Mouse (Mus musculus) heart, adult 18-20 months (tissue): ENCODE results near the gene Ramp1. TPM values are rescaled to one million over a fixed set of nuclear protein-coding genes. Genes with fewer than 3 reads are reported as not detected.

Experiments
- DNase-seq, 2 experiments: peaks; one replicate each; pipeline ENCODE4 v3.0.0; 2021 to 2022; ENCODE audit warnings: mixed read lengths in 1 of 2
- total RNA-seq, 2 experiments: library from RNA; stranded (reverse); gene quantifications; 2 replicates each; pipeline ENCODE4 v1.2.3; 2021

Ramp1 gene
- total RNA-seq, 2 experiments from 2014 or later: 7.3 to 7.8 TPM

DNA sequence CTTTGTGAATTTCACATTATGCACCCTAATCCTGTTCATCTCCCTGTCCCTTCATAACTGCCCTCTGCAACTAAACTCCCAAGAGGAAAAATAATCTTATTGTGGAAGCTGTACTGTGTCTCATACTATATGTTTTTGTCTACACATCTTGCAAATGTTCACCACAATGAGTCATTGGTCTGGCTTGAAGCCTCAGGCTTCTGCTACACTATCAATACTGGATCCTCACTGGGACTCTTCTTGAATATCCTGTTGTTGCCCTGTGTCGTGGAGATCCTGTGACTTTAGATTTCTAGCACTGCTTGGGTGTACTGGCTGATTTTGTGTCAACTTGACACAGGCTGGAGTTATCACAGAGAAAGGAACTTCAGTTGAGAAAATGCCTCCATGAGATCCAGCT is 60.2 kb downstream of the Ramp1 start:
- no peak for DNase-seq

DNA sequence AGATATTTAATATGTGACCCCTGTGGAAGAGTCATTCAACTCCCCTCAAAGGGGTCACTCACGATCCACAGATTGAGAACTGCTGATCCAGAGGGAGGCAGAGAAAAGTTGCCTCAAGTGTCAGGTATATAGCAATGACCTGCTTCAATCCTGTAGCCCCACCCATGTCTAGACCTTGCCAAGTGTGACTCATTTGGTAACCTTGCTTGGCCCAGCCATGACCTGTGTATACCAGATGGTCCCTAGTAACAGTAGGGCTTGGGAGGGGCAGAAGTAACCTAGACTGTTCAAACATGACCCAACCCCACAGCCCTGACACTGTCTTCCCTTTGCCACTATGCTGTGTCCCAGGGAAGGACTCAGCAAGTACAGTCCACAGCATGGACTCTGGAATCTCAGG is 61.1 kb downstream of the Ramp1 start:
- peak in 1 of 2 experiments; percentile 26 for DNase-seq

DNA sequence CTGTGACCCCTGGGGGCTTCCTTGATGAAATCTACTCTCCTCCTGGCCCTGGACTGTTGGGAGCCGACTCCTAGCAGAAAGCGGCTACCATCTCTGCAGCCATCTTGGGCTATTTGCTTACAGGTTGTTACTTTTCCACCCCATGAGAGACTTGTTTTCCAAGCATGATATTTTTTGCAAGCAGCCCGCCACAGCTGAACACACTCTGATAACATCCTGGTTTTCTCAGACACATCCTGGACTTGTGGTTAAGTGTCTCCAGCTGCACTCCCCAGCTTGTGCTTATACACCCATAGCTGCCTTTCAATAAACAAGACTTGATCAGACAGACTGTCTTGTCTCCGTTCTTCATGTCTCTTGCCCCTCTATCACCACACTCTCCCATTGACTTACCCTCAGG is 61.6 kb downstream of the Ramp1 start:
- no peak for DNase-seq

DNA sequence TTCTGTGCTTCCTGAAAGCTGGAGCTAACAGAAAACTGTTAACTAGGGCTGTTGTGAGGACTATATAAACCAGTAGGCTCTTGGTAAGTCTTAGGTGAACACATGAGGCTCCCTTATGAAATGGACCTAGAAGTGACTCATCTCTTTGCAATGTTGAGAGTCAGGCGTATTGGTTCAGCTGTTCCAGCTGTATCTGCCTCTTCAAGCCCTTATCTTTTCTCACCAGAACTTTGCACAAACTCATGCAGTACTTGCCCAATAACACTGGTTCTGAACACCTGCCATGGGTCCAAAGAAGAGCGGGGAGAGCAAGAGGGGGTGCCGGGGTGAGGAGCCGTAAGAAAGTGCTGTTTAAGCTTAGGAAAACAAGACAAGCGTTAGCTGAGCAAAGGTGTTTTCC is 68.6 kb downstream of the Ramp1 start:
- peak in 1 of 2 experiments; percentile 33 for DNase-seq

DNA sequence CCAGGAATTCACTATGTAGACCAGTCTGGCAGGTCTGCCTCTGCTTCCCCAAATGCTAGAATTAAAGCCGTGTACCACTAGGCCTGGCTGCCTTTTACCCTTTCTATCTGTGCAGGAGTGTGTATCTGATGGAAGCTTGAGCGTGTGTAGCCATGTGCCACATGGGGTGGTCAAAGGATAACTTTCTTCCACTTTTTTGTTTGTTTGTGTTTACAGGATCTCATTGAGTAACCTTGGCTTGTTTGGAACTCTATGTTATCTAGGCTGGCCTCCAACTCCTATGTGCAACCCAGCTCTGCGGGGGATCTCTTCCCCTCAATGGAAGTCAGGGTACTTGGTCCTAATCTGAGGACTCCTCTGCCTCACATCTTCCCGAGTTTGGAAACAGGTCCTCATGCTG is 69.3 kb downstream of the Ramp1 start:
- DNase-seq: no peak

DNA sequence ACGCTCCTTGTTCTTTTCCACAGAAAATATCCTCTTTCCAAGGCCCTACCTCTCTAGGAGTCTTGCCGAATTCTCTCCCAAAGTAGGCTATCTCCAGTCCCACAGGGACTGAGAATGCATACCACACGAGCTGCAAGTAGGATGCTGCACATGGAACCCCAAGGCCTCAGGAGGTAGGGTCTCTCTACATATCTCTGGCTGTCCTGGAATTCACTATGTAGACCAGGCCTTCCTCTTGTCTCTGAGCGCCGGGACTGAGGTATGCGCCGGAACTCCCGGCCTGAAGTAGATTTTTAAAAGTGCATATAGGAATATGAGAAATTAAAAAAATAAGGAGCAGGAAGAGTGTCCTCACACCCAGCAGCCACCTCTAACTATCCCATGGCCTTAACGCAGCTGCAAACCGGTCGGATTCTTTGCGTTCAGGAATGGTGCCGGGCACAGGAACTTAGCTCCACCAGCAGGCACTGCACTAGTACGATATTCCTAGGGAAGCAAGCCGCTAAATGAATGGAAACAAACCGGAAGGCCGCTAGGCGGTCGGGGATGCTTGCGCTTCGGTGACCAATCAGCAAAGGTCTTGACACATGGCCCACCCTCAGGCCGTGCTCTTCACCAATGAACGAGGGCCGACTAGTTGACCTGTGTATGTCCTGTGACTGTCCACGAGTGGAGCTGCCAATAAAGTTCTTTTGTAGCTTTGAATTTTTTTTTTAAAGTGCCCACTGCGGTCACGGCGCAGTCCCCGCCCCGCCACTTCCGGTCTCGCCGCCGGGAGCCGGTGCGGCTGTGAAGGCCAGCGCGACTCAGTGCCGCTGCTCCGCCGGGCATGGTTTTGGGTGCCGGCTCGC is 70.2 kb downstream of the Ramp1 start, which contains the start of gene Ube2f:
Ube2f (plus strand) TSS at position 741 of the 851 bp plus-strand sequence.
- DNase-seq: peak; percentile 93 to 98

DNA sequence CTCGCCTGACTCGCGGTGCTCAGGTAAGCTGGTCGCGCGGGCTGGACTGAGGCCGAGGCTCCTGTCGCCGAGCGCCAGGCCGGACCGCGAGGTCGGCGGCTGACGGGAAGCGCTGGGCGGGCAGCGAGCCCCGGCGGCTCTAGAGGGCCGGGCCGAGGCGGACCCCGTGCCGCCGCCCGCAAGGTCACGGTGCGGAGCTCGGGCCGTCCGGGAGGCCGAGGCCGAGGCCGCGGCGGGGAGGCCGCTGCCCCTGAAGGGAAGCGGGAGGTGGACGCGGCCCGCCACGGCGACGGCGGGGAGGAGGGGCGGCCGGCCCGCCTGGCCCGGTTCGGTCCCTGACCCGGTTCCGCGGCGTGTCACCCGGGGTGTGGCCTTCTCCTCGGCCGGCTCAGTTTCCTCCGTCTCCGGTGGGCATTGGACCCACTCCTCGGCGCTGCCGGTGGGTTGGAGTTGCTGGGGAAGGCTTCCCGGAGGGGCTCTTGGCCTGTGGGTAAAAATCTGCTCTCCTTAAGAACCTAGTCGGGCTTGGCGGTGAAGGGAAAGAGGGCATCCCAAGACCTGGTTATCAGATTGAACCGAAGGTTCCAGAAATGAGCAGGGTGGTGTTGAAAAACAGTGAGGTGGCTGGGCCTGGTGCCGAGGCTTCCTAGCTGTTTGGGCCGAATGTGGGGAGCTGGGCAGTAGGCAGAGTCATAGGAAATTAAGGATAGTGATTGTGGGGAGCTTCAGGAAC is 71.0 kb downstream of the Ramp1 start:
- peak; percentile 40 to 42 for DNase-seq

DNA sequence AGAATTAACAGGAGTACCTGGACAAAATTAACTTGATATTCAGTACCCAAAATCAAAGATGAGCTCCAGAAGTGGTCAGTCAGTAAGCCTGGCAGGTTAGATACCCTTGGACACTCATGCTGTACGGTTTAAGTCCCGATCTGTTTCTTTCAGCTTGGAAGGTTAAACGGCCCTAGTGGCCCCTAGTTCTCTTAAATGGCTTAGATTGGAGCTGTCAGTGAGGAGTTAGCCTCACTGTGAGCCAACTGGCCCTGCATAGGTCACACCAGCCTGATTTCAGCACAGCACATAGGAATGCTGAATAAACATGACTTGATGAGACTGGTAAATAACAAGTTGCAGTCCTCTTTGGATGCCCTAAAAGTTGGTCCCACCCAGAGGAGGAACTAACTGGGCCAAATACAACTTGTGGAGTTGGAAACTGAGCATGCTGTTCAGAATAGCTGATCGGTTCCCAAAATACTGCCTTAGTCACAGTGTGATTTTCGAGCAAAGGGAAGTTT is 71.6 kb downstream of the Ramp1 start:
- DNase-seq: peak; percentile 25 to 48

DNA sequence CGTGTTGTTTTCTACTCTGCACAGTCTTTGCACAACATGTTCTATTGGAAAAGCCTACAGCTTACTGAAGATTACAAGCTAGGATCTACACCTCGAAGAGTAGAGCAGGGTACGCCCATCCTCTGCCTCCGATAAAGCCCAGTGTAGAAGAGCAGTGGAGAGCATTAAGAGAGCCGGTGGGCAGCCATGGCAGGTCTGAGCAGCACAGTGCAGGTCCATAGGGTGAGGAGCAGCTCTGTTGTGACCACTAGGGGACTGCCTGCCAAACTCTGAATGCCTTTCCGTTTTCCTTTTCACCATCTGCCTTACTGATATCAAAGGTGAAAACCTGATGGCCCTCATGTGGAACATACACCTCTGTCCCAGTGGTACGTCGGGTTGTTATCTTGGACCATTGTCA is 72.3 kb downstream of the Ramp1 start:
- DNase-seq: peak in 1 of 2 experiments; percentile 8

DNA sequence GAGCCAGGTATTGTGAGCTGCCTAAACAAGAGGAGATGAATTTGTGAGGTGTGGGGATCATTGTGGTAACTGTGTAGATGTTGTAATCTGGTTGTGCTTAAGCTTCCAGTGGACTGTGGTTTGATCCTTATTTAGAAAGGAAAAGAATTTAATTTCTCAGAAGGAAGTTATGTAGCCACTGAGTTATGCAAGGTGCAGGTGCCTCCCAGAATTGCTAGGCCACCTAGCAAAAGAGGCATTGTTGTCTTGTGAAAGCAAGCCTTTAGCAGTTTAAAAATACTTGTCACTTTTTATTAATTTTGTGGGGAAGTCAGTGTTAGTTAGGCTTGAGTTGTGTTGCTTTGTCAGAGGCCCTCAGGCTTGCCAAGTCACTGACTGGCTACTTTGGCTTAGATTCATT is 78.3 kb downstream of the Ramp1 start:
- DNase-seq: no peak

DNA sequence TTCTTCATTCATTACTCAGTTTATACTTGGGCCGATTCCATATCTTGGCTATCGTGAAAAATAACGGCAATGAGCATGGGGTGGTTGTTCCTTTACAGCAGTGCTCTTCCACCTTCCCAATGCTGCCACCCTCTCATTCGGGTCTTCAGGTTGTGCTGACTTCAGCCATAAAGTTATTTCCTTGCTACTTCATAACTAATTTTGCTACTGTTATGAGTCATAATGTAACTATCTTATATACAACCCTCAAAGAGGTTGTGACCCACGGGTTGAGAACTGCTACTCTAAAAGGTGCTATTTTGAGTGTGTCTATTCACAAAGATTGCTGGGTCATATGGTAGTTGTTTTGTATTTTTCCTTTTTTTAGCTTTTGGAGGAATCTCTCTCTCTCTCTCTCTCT is 80.2 kb downstream of the Ramp1 start:
- DNase-seq: no peak

DNA sequence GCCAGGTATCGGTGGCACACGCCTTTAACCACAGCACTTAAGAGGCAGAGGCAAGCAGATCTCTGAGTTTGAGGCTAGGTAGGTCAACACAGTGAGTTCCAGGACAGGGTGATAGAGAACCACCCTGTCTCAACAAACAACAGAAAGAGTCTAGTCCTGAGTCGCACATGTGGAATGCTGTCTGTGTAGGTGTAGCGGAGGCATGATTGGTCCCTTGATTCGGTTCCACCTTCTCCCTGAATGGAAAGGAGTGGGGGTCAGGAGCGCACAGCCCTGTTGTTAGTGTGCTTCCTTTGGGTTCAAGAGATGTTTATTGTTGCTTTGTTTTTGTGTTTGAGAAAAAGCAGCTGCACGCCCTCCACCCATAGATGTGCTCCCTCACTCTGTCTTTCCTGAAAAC is 82.9 kb downstream of the Ramp1 start:
- DNase-seq: no peak

DNA sequence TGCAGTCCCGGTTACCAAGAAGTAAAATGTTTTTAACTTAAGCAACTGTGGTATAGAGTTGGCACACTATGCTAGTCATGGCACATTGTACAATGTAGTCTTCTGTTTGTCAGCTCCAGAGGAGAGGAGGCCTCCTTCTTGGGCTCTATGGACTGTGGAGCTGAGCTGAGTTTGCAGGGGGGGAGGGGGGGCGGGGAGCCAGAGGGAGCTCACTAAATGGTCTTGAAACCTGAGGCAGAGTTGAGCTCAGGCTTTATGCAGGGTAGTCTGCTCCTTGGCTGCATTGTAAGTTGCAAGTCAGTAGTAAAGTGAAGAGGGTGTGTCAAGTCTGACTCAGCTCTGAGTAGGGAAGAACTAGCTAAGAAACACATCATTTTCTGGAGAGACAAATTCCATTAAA is 92.6 kb downstream of the Ramp1 start:
- no peak for DNase-seq

Other genes with a start within 250 kb of the Ramp1 start
- not detected for gene Prlh, start 226.7 kb upstream of the Ramp1 start, total RNA-seq
- gene Rab17, start 210.2 kb upstream of the Ramp1 start, total RNA-seq: 1 to 10 TPM; 2.4 to 2.9 TPM
- gene Lrrfip1, start 181.1 kb upstream of the Ramp1 start, total RNA-seq: 10 to 100 TPM; 62.9 to 67.0 TPM
- not detected for gene Rbm44, start 34.7 kb upstream of the Ramp1 start, total RNA-seq
- 10 to 100 TPM; 42.9 to 53.6 TPM for gene Ube2f, start 70.5 kb downstream of the Ramp1 start, total RNA-seq
- gene Scly, start 118.5 kb downstream of the Ramp1 start, total RNA-seq: 10 to 100 TPM; 15.9 to 18.7 TPM
- gene Espnl, start 142.3 kb downstream of the Ramp1 start, total RNA-seq: not detected
- gene Klhl30, start 171.2 kb downstream of the Ramp1 start, total RNA-seq: 10 to 100 TPM; 47.1 to 54.9 TPM
- not detected for gene Erfe, start 186.6 kb downstream of the Ramp1 start, total RNA-seq
- gene Ilkap, start 219.0 kb downstream of the Ramp1 start, total RNA-seq: 10 to 100 TPM; 46.9 to 51.0 TPM
- 10 to 100 TPM; 21.6 to 23.0 TPM for gene Hes6, start 234.2 kb downstream of the Ramp1 start, total RNA-seq